Mouse (Mus musculus) kidney, postnatal 36 days (tissue): ENCODE data around the gene Arl6ip4.

Experiments used
- DNase-seq, 2 experiments: peaks; one replicate each; pipeline ENCODE4 v3.0.0; 2021 to 2022; ENCODE audit warnings: mixed read lengths in 2 of 2

The Arl6ip4 gene

DNA sequence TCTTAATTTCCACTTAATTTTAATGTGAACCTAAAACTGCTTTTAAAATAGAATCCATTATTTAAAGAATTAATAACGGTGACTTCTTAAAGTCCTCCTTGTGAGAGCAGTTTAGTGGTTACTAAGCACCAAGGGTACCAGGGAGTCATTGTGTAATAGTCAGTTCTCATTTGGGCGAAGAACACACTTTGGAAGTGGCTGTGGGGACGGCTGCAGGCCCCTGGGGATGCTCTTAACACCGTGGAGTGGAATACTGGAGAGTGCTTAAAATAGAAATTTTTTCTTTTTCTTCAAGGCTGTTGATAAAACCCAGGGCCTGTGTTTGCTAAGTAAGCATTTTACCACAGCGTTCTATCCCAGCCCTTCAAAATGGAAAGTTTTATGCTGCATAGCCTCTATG, 40.1 kb downstream of the Arl6ip4 start:
- no peak for DNase-seq

DNA sequence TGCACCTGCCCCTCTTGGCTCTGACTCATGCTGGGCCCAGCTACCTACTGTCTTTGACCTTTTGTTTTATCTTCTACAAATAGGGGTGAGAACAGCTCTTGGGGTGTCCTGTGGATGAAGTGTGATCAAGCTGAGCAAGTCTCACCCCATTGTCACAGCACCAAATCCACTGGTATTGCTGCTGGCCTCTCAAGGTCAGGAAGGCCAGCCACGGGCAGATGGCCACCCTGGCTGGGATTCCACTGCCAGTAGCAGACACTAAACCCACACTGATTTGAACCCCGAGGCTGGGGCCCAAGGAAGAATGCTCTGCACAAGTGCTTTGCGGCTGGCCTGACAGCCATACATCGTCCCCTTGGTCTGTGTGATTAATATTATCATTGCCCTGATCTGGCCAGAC, 42.4 kb downstream of the Arl6ip4 start:
- no peak for DNase-seq

DNA sequence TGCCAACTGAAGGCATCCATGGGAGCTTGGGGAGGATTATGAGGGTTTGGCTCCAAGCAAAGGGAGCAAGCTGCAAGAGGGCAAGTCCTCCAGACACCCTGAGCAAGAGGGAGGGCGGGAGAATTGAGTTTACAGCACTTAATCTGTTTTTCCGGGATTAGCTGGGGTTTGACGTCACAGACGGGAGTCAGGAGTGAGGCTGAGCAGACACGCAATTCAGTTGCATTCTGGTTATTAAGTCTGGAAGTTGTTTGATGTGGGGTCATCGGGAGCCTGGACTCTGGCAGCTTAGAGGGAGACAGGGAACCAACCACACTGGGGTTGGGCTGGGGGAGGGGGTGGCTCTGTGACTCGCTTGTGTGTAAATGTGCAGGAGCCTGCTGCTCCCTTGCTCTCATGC, 43.6 kb downstream of the Arl6ip4 start:
- DNase-seq = no peak

DNA sequence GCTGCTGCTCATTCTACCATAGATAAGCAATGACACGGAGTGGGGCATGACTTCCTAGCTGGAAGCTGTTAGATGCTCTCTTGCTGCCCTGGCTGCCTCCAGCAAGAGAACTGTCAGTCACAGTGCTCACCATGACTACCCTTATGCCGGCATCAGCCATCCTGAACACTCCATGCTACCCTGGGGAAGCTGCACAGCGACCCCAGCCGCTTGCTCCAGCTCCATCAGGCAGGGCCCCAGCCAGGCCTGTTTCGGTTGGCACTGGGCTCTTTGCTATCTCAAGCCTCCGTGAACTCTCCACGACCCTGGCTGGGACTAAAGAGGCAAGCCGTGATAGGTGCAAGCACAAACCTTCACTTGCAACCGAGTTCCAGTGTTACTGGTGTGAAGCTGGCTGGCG, 45.9 kb downstream of the Arl6ip4 start:
- no peak for DNase-seq

DNA sequence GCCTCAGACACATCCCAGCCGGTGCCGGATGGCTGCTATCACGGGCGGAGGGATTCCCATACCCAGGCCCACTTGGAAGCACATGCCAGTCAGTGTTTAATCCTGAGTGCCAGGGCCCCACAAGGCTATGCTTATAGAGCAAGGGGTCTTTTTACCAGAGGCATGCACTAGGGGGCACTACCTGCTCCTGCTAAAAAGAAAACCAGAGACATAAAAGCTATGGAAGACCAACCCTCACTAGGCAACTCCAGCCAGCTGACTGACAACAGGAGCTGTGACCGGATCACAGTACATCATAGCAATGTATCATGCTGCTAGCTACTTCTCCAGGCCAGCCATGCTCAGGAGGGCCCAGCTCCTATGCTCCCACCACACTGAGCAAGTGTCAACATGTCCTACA, 46.7 kb downstream of the Arl6ip4 start:
- peak; percentile 77 to 86 for DNase-seq

DNA sequence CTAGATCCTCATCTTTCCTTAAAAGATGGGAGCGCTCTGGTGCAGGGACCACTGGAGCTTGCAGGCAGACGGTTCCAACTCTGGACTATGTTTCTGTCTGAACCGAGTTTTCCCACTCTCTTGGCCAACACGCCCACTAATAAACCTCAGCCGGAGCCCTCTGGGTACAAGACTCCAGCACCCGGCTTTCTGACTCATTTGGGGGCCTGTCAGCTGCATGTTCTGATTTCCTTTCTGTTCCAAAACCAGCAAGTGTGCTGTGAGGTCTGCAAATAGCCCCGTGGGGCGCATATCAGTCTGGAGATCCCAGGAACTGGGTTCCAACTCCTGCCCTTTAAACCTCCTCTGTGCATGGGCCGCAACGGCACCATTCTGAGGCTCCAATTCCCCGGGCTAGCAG, 47.6 kb downstream of the Arl6ip4 start:
- no peak for DNase-seq

DNA sequence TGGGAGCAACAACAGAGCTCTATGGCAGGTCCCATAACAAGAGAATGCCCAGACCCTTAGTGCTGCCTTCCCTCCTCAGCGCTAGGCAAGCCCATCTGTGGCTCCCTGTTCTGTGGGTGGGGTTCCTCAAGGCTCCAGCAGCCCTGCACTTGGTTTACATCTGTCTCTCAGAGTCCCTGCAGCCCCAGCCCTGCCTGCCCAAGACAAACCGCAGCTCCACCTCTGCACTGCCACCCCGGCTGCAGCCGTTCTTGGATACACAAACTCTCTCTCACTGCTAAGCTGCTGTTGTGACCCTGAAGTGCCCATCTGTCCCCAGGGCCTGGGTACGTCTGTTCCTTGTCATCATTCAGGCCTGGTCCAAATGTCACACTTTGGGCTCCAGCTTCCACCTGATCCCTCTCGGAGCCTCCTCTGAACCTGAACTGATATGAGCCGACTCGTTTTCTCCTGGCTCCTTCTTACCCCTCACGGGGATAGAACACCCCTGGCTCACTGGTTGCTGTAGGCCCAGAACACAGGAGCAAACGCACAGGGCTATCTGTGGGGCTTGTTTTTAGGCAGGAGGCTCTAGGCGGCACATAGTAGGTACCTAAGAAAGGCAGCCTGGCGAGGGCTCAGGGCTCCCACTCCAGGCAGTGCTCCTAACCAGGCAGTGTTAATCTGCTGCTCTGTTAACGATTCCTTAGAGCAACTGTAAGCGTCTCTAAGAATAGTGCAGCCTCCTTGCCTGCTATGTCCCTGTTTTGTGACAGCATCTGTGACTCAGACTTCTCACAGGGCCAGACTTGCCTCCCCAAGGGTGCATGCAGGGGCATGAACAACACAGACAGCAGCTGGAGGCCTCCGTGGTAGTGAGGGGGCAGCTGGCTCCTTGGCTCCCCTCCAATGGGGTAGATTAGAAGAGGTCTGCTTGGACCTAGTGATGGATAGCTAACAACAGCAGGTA, 50.0 kb downstream of the Arl6ip4 start:
- DNase-seq = no peak

DNA sequence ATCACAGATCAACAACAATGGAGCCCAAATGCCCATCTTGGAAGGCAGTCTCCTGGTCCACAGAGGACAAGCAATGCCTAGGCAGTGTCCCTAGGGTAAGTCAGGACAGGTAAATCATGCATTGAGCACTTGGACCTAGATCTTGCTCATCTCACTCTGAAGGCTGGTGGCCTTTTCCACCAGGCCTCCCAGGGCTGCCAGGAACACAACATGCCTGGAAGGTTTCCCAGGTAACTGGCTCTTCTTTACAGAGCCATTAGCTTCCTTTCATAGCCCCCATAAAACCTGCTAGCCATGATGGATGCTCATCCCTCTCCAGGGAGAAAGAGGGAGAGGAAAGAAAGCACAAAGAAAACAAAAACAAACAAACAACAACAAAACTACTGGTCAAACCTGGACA, 50.9 kb downstream of the Arl6ip4 start:
- DNase-seq = no peak

DNA sequence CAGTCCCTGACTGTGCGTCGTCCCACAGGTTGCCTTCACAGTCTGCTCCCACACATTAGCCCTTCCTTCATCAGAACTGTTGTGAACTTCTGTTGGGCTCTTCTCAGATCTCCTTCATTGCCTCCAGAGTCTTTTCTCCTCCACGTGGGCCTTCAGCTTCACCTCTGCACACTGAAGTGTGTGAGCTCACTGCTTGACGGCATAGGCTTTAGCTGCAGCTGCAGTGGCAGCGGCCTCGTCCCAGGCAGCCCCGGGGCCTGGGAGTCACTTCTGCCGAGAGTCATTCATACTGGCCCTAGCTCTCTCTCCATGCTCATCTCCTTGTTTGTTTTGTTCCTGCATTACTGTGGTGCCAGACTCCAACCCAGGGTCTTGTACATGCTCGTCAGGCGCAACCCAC, 51.7 kb downstream of the Arl6ip4 start:
- DNase-seq = no peak
